Mouse (Mus musculus) embryonic fibroblast, embryonic 13.5 days (primary cell): Measurements from ENCODE around the gene Foxi1.

Source experiments
- CTCF ChIP-seq: IDR thresholded peaks from 2 replicates; pipeline ENCODE4 v1.5.1; 2011; ENCODE audit warnings: mild to moderate bottlenecking, control low read depth, low read length, moderate library complexity, borderline replicate concordance; ENCODE audit not compliant: insufficient read depth
- POLR2A ChIP-seq: IDR thresholded peaks from 2 replicates; pipeline ENCODE4 v1.6.1; 2011; ENCODE audit warnings: low read depth, mild to moderate bottlenecking, control low read depth, low read length, moderate library complexity

- TF ChIP-seq CTCF (no peak), POLR2A (no peak)
Observed at GRCm38 (mm10) chr11:34155235-34155634, 52.7 kb downstream of the Foxi1 start.
